Mouse (Mus musculus) lung, postnatal 14 days (tissue): ENCODE measurements around the gene Foxp2.

Source experiments
- DNase-seq: peaks from one replicate; pipeline ENCODE4 v3.0.0; 2021

Foxp2 gene

DNA sequence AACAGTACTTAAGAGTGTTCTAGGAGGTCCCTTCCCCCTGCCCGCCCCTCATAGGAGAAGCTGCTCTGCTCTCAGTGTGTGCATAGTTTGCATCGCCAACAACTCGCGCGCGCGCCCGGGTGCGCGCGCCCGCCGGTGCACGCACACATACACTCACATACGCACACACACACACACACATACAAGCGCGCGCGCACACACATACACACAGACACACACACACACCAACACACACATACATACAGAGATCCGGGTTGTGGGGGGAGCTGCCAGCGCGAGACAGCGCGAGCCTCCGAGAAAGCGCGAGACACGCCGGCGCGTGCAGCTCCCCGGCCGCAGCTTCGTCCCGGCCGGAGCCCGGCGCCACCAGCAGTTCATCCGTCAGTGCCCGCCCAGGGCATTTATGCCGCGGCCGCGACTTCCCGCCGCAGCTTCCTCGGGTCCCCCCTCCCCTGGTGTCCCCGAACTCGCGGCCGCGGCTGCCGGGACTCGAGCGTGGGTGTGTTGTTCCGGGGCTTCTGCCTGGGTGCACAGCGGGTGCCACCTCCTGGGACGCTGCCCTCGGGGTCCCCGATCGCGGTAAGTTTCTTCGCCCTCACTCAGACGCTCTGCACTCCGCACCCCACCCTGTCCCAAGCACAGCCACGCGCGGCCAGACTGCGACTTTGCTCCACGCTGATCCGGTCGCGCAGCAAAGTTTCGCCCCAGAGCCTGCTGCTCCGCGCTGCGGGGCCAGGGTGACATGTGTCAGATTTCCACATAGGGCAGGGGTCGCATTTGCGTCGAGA, at the start of gene Foxp2:
TSS of gene Foxp2 (plus strand) at position 167 of the 788 bp plus-strand sequence.
- DNase-seq, result peak; percentile 52

DNA sequence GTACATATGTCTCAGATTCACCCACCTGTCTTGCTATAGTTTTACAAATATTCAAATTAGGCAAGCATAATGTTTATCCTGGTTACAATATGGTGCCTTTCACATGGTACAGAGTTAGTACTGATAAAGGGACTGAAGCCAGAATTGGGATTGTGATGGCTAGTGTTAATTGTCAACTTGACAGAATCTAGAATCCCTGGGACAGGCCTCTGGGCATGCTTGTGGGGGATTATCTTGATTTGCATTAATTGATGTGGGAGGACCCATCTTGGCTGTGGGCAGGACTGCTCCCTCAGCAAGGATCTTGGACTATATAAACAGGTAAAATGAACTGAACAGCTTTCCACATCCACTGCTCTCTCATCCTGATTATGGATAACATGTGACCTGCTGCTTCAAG, 15.9 kb upstream of the Foxp2 start:
- DNase-seq, result no peak

- peak; percentile 2 for DNase-seq
These were observed 4.1 kb upstream of the Foxp2 start for GRCm38 (mm10) chr6:14897028-14897427.

DNA sequence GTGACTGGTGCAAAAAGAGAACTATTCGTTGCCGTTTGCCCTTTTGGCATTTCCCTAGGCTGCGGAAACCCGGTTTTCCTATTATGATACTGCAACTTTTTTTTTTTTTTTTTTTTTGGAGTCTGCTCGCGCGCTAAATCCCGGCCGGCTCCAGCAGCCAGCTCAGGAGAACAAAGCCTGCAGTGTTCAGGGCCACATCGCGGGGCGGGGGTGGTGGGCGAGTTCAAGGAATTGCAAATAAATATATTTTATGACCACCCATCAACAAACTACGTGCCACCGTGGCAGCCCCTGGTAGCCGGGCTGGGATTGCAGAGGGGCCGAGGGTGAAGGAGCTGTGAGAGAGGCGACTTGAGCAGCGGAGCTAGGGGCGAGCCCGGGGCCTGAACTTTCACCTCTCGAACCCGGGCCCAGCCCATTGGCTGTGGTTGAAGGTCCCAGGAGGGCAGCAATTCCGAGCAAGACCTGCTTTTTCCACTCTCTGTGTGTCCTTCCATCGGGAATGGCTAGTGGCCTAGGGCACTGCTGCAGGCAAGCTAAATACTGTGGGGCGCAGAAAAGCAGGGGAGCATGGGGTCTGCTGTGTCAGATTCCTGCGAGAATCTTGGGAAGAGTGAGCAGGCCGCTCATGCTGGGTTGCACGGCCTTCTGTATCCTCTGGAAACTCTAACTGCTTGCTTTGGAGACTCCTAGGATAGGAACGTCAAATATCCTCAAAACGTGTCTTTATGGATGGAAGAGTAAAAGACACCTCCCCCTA, 2.9 kb upstream of the Foxp2 start:
- peak; percentile 2 for DNase-seq

DNA sequence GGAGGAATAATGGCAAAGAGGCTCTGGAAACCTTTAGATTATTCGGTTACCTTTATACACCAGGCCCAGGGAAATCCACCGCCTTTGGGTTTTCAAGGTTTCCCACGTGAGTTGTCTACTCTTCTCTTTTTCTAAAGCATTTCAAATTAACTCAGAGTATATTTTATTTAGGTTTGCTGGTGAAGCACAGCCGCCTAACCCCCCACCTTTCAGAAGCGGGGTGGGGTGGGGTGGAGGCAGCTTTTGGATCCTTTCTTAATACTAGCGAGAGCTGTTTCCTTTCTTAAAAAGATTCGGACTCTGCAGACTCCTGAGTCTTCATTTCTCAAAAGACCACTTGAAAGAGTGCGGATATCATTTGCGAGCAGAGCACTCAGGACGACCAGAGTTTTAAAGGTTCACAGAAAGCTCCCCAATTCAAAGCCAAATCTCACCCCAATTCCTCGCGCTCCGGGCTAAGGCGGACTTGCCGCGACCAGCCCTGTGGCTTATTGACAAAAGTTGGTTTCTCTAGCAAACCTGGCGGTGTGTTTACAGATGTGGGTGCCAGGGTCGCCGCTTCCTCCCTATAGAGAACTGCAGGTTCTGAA, 2.0 kb upstream of the Foxp2 start:
- peak; percentile 3 for DNase-seq

DNA sequence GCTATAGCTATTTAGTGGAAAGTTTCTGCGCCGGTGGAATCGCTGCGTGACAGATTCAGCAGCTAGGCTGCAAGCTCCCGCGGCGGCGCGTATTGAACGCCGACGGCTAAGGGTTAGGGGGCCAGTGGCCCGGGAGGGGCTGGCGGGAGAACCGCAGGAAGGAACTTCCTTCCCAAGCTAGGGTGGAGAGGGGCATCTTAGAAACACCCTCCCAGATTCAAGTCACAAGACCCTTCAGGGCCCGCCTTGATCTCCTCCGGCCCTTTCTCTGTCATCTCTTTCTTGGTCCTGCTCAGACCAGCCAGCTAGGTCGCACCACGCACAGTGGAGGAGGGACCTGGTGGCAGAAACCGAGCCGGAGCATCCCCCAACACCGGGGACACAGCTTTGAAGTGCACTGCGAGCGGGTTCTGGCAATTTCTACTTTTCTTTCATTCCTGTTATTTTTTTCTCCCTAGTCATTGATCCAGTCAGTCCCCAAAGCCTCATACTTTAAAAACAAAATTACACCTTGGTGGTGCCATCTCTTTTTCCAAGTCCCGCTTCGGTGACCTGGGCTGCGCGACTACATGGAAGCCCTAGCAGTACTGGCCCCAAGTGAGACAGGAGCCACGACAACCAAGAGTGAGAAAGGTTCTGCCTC, 1.1 kb upstream of the Foxp2 start:
- peak; percentile 25 for DNase-seq

DNA sequence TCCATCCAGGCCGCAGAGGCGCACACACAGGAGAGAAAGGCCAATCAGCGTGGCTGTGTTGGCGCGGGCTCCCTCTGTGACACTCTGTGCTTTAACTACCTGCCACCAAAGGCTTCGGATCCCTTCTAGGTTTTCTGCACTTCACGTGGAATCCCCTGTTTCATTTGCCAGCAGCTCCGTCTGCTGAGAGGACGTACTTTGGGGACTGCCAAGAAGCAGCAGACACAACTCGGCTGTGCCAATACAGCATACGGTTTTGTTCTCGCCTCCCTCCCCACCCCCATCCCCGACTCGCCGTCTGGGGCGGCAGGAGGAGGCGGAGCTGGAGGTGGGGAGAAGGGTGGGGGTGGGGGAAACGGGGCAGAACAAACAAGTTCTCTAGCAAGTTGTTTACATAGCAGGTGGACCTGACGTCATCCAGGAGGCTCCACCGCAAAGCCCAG, 549 bp upstream of the Foxp2 start:
- peak; percentile 75 for DNase-seq

DNA sequence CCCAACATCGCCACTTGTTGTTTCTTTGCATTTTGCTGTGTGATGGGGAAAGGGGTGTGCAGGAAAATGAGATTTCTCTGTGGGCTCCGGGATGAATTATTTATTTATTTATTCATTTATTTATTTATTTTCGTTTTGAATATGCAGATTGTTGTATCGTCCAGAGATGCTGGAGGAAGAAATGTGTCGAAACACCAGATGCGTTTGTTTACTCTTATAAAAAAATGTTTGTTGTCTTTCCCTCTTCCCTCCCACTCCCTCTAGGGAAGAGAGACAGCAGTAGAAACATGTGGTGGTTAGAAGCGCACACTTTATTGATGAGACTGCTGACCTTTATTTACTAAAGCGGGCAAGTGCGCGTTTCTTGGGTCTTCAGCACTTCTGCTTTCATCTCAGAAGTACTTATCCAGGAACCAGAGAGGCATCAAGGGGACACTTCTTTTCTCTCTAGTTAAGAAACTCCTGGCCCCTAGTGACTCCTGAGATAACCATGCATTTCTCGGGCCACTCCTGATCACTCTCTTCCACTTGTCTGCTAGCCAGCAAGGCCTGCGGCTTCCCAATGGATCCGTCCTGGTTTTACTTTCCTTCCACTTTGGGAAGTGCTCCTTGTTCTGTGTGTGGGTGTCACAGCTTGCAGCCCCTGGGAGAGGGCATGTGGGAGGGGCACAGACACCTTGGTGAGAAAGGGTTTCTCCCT, 972 bp downstream of the Foxp2 start:
- peak; percentile 2 for DNase-seq

DNA sequence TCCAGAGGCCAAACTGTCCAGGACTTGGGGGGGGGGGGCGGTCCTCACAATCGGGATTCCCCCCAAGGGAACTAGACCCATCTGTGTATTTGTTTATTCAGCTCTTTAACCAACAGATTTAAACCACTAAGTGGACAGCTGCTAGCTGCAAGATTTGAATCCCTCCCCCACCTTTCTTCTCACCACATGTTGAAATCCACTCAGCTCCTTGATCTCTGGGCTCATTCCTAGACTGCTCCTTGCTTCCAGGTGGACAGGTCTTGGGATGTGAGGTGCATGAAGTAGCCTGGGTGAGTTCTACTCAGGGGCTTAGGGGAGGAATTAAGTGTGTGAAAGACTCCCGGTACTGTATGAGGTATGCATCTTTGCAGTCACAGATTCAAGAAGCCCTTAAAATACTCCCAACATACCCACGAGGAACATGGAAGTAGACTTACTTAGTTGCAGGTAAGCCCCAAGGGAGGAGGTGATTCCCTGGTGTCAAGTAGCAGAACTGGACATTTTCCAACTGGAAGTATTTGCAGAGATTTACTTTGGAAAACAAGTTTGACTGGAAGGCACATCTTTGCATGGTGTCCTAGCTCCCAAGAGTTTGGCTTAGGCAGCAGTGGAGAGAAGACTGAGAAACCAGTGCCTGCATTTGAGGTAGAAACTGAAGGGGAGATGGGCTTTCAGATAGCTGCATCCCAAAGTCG, 2.3 kb downstream of the Foxp2 start:
- DNase-seq, result peak; percentile 0

- no peak for DNase-seq
These were observed 13.9 kb downstream of the Foxp2 start for GRCm38 (mm10) chr6:14915066-14915465.

DNA sequence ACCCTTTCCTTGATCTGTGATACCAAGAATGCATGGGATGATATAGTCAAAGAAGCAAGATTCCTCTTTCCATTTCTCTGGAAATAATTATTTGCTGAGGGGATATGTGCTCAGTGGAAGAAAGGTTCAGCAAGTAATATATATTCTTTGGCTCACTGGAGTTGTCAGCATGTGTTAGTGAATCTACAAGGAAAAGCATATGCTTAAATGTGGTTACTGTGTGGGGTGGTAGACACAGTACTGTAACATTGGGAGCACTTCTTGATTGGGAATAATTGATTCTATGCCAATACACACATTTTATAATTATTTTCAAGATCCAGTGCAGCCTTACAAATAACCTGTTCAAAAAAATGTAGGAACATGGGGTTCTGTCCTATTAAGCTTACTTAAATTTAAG, 21.6 kb downstream of the Foxp2 start:
- no peak for DNase-seq

DNA sequence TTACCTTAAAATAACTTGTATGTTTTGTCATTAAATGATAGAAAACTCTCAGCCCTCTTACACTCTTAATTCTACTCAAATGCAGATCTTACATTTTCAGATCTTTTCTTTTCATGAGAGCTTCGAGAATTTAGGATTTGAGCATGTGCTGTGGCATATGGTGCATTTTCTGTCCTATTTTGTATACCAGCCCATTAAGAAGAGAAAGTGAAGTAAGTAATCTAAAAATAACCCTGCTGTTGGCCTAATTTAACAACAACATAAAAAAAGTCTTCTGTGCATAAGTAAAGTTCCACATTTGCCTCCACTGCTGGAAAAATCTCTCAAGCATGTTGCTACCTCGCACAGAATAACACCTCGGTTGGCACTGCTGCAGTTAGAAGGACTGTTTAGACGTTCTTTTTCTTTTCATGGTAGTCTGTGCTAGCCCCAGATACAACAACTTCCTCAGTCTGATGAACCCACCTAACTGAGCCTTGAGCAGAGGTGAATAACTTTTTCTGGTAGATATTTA, 23.9 kb downstream of the Foxp2 start:
- no peak for DNase-seq

- no peak for DNase-seq
These were observed 49.9 kb downstream of the Foxp2 start for GRCm38 (mm10) chr6:14951060-14951459.

DNA sequence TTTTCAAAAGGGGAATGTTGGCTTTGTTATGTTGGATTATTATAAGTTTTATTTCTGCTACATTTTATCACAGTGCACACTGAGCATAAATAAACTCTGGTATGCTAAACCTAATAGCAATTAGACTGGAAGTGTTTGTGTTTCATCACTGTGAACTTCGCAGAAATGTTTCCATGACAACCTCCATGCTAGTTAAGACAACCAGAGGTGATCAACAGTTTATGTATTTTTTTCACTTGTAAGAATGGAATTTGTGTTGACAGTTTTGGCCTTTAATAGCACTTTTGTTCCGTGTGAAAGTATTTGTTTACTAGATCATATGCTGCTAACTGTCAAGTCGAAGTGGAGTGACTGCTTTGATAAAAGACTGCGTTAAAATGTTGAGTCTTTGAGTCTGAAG, 51.6 kb downstream of the Foxp2 start:
- no peak for DNase-seq

- DNase-seq, result no peak
These were observed 75.9 kb downstream of the Foxp2 start for GRCm38 (mm10) chr6:14977042-14977441.

DNA sequence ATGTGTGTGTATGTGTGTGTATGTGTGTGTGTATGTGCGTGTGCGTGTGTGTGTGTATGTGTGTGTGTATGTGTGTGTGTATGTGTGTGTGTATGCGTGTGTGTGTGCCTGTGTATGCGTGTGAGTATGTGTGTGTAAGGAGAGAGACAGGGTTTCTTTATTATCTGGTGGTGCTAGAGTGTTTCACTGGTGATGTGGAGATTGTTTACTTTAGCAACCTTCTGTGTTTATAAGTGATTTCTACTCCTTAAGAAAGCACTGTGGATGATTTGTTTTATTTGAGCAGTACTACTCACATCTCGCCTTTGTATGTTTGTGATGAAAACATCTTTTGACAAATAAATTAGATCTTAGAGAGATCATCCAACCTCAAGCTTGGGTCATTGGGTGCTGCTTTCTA, 77.1 kb downstream of the Foxp2 start:
- DNase-seq, result no peak

GRCm38 (mm10) chr6:15008113-15008512, 107.0 kb downstream of the Foxp2 start:
- no peak for DNase-seq

DNA sequence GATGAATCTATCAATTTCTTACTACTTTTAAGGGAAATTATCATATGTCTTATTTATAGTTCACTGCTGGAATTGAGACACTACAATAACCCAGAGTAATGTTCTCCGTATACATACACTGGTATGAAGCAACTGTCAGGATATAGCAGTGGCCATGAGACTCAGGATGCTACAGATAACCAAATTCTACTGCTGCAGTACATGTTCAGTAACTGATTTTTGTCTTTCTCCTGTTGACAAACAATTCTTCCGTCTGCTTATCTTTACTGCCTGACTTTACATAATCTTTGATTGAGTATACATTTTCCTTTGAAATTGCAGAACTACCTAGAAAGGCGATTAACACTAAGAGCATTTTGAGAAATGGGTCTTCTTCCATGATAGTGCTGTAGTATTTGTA, 127.3 kb downstream of the Foxp2 start:
- no peak for DNase-seq

DNA sequence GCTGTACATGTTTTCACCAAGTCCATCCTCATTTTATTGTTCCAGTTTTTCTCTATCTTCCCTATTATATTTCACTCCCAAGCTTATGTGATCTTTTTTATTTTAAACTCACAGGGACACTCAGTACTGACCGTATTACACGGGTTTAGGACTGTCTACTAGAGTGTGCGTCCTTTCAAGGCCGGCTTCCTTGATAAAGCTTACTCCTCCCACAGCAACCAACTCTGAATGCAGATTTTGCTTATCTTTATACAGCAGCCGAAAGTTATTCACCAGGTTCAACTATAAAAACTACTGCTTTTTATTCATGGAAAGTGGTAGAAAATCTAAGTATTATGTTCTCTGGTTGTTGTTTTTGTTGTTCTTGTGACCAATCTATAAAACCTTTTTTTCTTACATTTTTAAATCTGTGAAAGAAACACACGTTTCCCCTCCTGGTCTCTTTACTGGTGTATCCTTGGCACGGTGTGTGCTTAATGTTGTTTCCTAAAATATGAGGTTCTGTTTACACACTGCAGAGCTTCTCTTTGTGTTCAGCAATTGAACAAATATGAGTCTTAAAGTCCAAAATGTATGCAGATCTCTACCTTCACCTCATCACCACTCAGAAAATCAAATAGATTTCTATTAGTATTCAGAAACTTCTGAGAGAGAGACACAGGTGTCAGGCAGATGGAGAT, 128.4 kb downstream of the Foxp2 start:
- no peak for DNase-seq

DNA sequence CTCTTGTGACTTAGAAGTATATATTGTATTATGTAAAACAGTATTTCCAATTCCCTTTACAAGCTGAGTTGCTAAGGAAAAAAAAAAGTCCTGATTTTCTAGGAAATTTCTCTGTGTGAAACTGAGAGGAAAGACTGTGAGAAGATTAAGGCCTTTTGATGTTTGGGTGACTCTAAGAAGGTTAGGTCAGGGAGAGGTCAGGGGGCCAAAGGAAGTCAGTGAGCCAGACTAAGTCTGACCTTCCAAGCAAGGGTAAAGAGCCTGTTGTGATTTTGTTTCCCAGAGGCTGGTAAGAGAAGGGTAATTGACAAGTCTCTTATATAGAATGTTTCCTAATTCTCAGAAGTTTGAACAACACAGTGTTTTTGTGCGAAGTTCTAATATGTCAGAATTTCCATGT, 162.1 kb downstream of the Foxp2 start:
- no peak for DNase-seq

GRCm38 (mm10) chr6:15101548-15101947, 200.4 kb downstream of the Foxp2 start:
- DNase-seq, result no peak
